Mouse (Mus musculus) midbrain, postnatal 0 days (tissue): ENCODE data around the gene Fam78a. TPM values are rescaled to one million over a fixed set of nuclear protein-coding genes. Genes with fewer than 3 reads are reported as not detected.

Source experiments
- ATAC-seq: fragments of 200-750 bp; cut with Nextera tagmentation; 2 replicates; pipeline ENCODE4 v1.8.0; 2017; ENCODE audit warnings: moderate number of reproducible peaks, mild to moderate bottlenecking, moderate TSS enrichment, moderate library complexity; ENCODE audit not compliant: low FRiP score
- DNase-seq: peaks from one replicate; pipeline ENCODE4 v3.0.0-alpha.2; 2015; ENCODE audit warnings: low spot score
- H3K27ac ChIP-seq: fragments of 300-500 bp; sonication (generic); 2 replicates; pipeline ENCODE4 v1.5.1; 2014; ENCODE audit warnings: low read depth, mild to moderate bottlenecking, low read length, mixed read lengths
- H3K27me3 ChIP-seq: fragments of 300-500 bp; sonication (generic); 2 replicates; pipeline ENCODE4 v1.6.1; 2014; ENCODE audit warnings: low read length, control low read depth, mixed read lengths; ENCODE audit not compliant: insufficient read depth
- H3K36me3 ChIP-seq: fragments of 300-500 bp; sonication (generic); 2 replicates; pipeline ENCODE4 v1.6.1; 2014; ENCODE audit warnings: low read length, control low read depth, mixed read lengths; ENCODE audit not compliant: insufficient read depth
- H3K4me1 ChIP-seq: fragments of 300-500 bp; sonication (generic); 2 replicates; pipeline ENCODE4 v1.6.1; 2014; ENCODE audit warnings: mild to moderate bottlenecking, control low read depth, antibody characterized with exemption, low read length, mixed read lengths; ENCODE audit not compliant: insufficient read depth
- H3K4me2 ChIP-seq: fragments of 300-500 bp; sonication (generic); 2 replicates; pipeline ENCODE4 v1.6.1; 2014; ENCODE audit warnings: low read depth, mild to moderate bottlenecking, low read length, mixed read lengths; ENCODE audit not compliant: poor library complexity, severe bottlenecking
- H3K4me3 ChIP-seq: fragments of 300-500 bp; sonication (generic); 2 replicates; pipeline ENCODE4 v1.5.1; 2014; ENCODE audit warnings: low read depth, mild to moderate bottlenecking, low read length, moderate library complexity
- H3K9ac ChIP-seq: fragments of 300-500 bp; sonication (generic); replicated peaks from 2 replicates; pipeline ENCODE4 v1.6.1; 2014; ENCODE audit warnings: mild to moderate bottlenecking, low read length, moderate library complexity, mixed read lengths; ENCODE audit not compliant: poor library complexity, severe bottlenecking
- H3K9me3 ChIP-seq: fragments of 300-500 bp; sonication (generic); 2 replicates; pipeline ENCODE4 v1.6.1; 2016; ENCODE audit warnings: low read length, control low read depth
- CTCF ChIP-seq: IDR thresholded peaks from 2 replicates; pipeline ENCODE4 v1.5.1; 2016; ENCODE audit warnings: antibody characterized with exemption, mild to moderate bottlenecking
- WGBS: fragments of 180-500 bp; shearing (Covaris S2); extraction: QIAGEN DNeasy Blood & Tissue Kit; methylation state at CpG from one replicate; pipeline ENCODE4 v1.1.7; 2014; 5-methylcytosine and 5-hydroxymethylcytosine counted together
- microRNA-seq: library from miRNA; unstranded; fragments of <30 nt; microRNA quantifications from one replicate; pipeline ENCODE4, GENCODE M21; 2016; ENCODE audit warnings: borderline number of aligned reads
- polyA plus RNA-seq: library from polyadenylated mRNA; unstranded; fragments of >200 nt; fragmentation: Nextera tagmentation; extraction: Ambion mirVana; gene quantifications from 2 replicates; pipeline ENCODE4 v1.2.1, GENCODE M21; 2015
- total RNA-seq: library from RNA; depleted of rRNA; stranded (reverse); fragments of >200 nt; gene quantifications from 2 replicates; pipeline ENCODE4 v1.2.3, GENCODE M21; 2014; rRNA removed

The Fam78a gene
- total and polyA plus RNA-seq, 2 experiments from 2014 or later, result 0.35 to 0.77 TPM

GRCm38 (mm10) chr2:32020229-32020628, 64.4 kb downstream of the Fam78a start:
- no peak for TF ChIP-seq CTCF
- H3K9ac ChIP-seq, result no peak overlapping the region
- no peak overlapping the region for H3K4me2 ChIP-seq
- 97% methylated on average over 5 of the region's 5 CpGs for WGBS
- no peaks in the 10 kb centered on the region for H3K4me1 ChIP-seq
- no peaks in the 10 kb centered on the region for H3K27me3 ChIP-seq
- H3K4me3 ChIP-seq, result no peak overlapping the region
- H3K36me3 ChIP-seq, result peaks cover 65% of the 10 kb centered on the region
- ATAC-seq (no peak), DNase-seq (no peak)
- H3K27ac ChIP-seq, result no peak overlapping the region
- H3K9me3 ChIP-seq, result no peaks in the 10 kb centered on the region

- H3K9ac ChIP-seq, result no peak overlapping the region
- no peak for DNase-seq
- no peak overlapping the region for H3K4me2 ChIP-seq
- WGBS, result 75% methylated on average over 4 of the region's 4 CpGs
- TF ChIP-seq CTCF, result no peak
- H3K9me3 ChIP-seq, result no peaks in the 10 kb centered on the region
- ATAC-seq, result no peak
- H3K36me3 ChIP-seq, result peaks cover 65% of the 10 kb centered on the region
- no peaks in the 10 kb centered on the region for H3K27me3 ChIP-seq
- no peak overlapping the region for H3K4me3 ChIP-seq
- H3K27ac ChIP-seq, result no peak overlapping the region
- no peaks in the 10 kb centered on the region for H3K4me1 ChIP-seq
Observed at GRCm38 (mm10) chr2:32019704-32020103, 65.0 kb downstream of the Fam78a start.

GRCm38 (mm10) chr2:32008716-32009115, 75.9 kb downstream of the Fam78a start:
- Histone ChIP-seq H3K4me1 (no peaks in the 10 kb centered on the region), H3K27ac (no peak overlapping the region), H3K4me2 (no peak overlapping the region), H3K9me3 (no peaks in the 10 kb centered on the region), H3K36me3 (peaks cover 66% of the 10 kb centered on the region), H3K9ac (no peak overlapping the region), H3K4me3 (no peak overlapping the region), H3K27me3 (no peaks in the 10 kb centered on the region)
- WGBS, result 86% methylated on average over 11 of the region's 11 CpGs
- DNase-seq, result no peak
- TF ChIP-seq CTCF, result no peak
- no peak for ATAC-seq

- DNase-seq (no peak), ATAC-seq (no peak)
- Histone ChIP-seq H3K4me3 (no peak overlapping the region), H3K9me3 (no peaks in the 10 kb centered on the region), H3K36me3 (peaks cover 65% of the 10 kb centered on the region), H3K4me1 (no peaks in the 10 kb centered on the region), H3K9ac (no peak overlapping the region), H3K27ac (no peak overlapping the region), H3K27me3 (no peaks in the 10 kb centered on the region), H3K4me2 (no peak overlapping the region)
- no peak for TF ChIP-seq CTCF
- WGBS, result 98% methylated on average over 2 of the region's 2 CpGs
Observed at GRCm38 (mm10) chr2:32008311-32008710, 76.3 kb downstream of the Fam78a start.

Small RNA genes lying within 50 kb of the gene (microRNA-seq; reads per million reads assigned to microRNA genes)
- not detected for gene Mir7674

Other genes starting within 250 kb of the Fam78a start
- gene Fibcd1, start 238.9 kb downstream of the Fam78a start, total RNA-seq, result 46.1 and 48.5 TPM in 2 replicates
- 19.4 and 21.0 TPM in 2 replicates for gene Fibcd1, start 238.9 kb downstream of the Fam78a start, polyA plus RNA-seq
- gene Lamc3, start 197.6 kb downstream of the Fam78a start, total RNA-seq, result 11.3 and 12.9 TPM in 2 replicates
- 2.3 and 2.5 TPM in 2 replicates for gene Lamc3, start 197.6 kb downstream of the Fam78a start, polyA plus RNA-seq
- 20.2 and 24.1 TPM in 2 replicates for gene Aif1l, start 134.7 kb downstream of the Fam78a start, total RNA-seq
- 19.1 and 21.4 TPM in 2 replicates for gene Aif1l, start 134.7 kb downstream of the Fam78a start, polyA plus RNA-seq
- 28.5 and 29.0 TPM in 2 replicates for gene Nup214, start 110.4 kb downstream of the Fam78a start, total RNA-seq
- 59.7 and 67.0 TPM in 2 replicates for gene Nup214, start 110.4 kb downstream of the Fam78a start, polyA plus RNA-seq
- gene Plpp7, start 10.7 kb upstream of the Fam78a start, total RNA-seq, result 31.2 and 47.0 TPM in 2 replicates
- 24.9 and 29.0 TPM in 2 replicates for gene Plpp7, start 10.7 kb upstream of the Fam78a start, polyA plus RNA-seq
- gene Prrc2b, start 66.2 kb upstream of the Fam78a start, total RNA-seq, result 164 and 215 TPM in 2 replicates
- 51.5 and 65.9 TPM in 2 replicates for gene Prrc2b, start 66.2 kb upstream of the Fam78a start, polyA plus RNA-seq
- 48.6 and 48.9 TPM in 2 replicates for gene Pomt1, start 151.7 kb upstream of the Fam78a start, total RNA-seq
- 21.5 and 23.5 TPM in 2 replicates for gene Pomt1, start 151.7 kb upstream of the Fam78a start, polyA plus RNA-seq
- gene Uck1, start 175.3 kb upstream of the Fam78a start, total RNA-seq, result 138 and 142 TPM in 2 replicates
- gene Uck1, start 175.3 kb upstream of the Fam78a start, polyA plus RNA-seq, result 110 and 121 TPM in 2 replicates
- gene Golga2, start 202.5 kb upstream of the Fam78a start, total RNA-seq, result 57.4 and 68.8 TPM in 2 replicates
- 27.7 and 30.1 TPM in 2 replicates for gene Golga2, start 202.5 kb upstream of the Fam78a start, polyA plus RNA-seq
- gene Swi5, start 203.2 kb upstream of the Fam78a start, total RNA-seq, result 292 and 375 TPM in 2 replicates
- gene Swi5, start 203.2 kb upstream of the Fam78a start, polyA plus RNA-seq, result 463 and 486 TPM in 2 replicates